Mouse (Mus musculus): Measurements from ENCODE around the gene Zfp971.
A peak's percentile ranks its signal among the peaks of the same experiment; 100 is the strongest.
"Not testable (repeated sequence)": the region's sequence is repeated elsewhere in the genome, so short reads cannot be mapped to it uniquely, and the experiment has no call there.

Gene Zfp971

GRCm38 (mm10) chr2:178023011-178023611 lies at the start of gene Zfp971:
TSS of gene Zfp971 (plus strand) at chr2:178023284.
- peak; percentile 74 for DNase-seq

GRCm38 (mm10) chr2:177974814-177975213 lies 48.3 kb upstream of the Zfp971 start:
- DNase-seq, result not testable (repeated sequence)

- not testable (repeated sequence) for DNase-seq
These were observed 3.6 kb upstream of the Zfp971 start for GRCm38 (mm10) chr2:178019486-178019885.

- not testable (repeated sequence) for DNase-seq
These were observed 2.3 kb upstream of the Zfp971 start for GRCm38 (mm10) chr2:178020773-178021172.

- DNase-seq, result not testable (repeated sequence)
These were observed 777 bp downstream of the Zfp971 start for GRCm38 (mm10) chr2:178023861-178024260.

GRCm38 (mm10) chr2:178027601-178028000 lies 4.5 kb downstream of the Zfp971 start:
- not testable (repeated sequence) for DNase-seq

GRCm38 (mm10) chr2:178058195-178058594 lies 35.1 kb downstream of the Zfp971 start:
- peak; percentile 15 for DNase-seq

GRCm38 (mm10) chr2:178078166-178078717 lies 55.2 kb downstream of the Zfp971 start, which contains the start of gene Zfp931:
TSS of gene Zfp931 (minus strand) at chr2:178078476.
- DNase-seq, result peak; percentile 48

Data from cerebellum, adult 11-12 months (tissue).